Comparison of ENCODE assay signal across 21 mouse cellular contexts in genomic region chr1:33932196-33932595, GRCm38 (mm10).
"Had no signal": no experiment of that assay in that cellular context is flagged by ENCODE, and none has a peak within 500 bp of the region (broad histone marks: within the 10 kb centered on the region; RNA-seq: fewer than 3 reads in every experiment).

No protein-coding gene starts in this region.

- H3K9ac ChIP-seq: heart, embryonic 12.5 days; hindbrain, embryonic 15.5 days; intestine, embryonic 15.5 days; limb, embryonic 13.5 days; limb, embryonic 15.5 days; liver, embryonic 12.5 days; liver, embryonic 14.5 days had no signal

- H3K4me1 ChIP-seq: heart, embryonic 10.5 days; heart, embryonic 12.5 days; intestine, embryonic 15.5 days; limb, embryonic 13.5 days; limb, embryonic 15.5 days; liver, embryonic 12.5 days had no signal

- H3K4me3 ChIP-seq: heart, embryonic 10.5 days; heart, embryonic 12.5 days; hindbrain, embryonic 15.5 days; intestine, embryonic 15.5 days; left cerebral cortex, adult 2 months; limb, embryonic 13.5 days; limb, embryonic 15.5 days; liver, embryonic 12.5 days had no signal

- H3K36me3 ChIP-seq: heart, embryonic 10.5 days; heart, embryonic 12.5 days; hindbrain, embryonic 15.5 days; intestine, embryonic 15.5 days; limb, embryonic 13.5 days; limb, embryonic 15.5 days; liver, embryonic 12.5 days had no signal

- H3K4me2 ChIP-seq: heart, embryonic 12.5 days; hindbrain, embryonic 15.5 days; intestine, embryonic 15.5 days; limb, embryonic 13.5 days; limb, embryonic 15.5 days; liver, embryonic 12.5 days had no signal

- DNase-seq: gastrocnemius, postnatal 14 days; gastrocnemius, postnatal 36 days; heart, adult 11 months; heart, postnatal 10 days; heart, postnatal 4 days; kidney, adult 18-20 months; kidney, adult 8-10 months; kidney, postnatal 10 days; kidney, postnatal 25 days; kidney, postnatal 4 days had no signal

- H3K9me3 ChIP-seq: heart, embryonic 10.5 days; heart, embryonic 12.5 days; hindbrain, embryonic 15.5 days; intestine, embryonic 15.5 days; limb, embryonic 13.5 days; limb, embryonic 15.5 days; liver, embryonic 12.5 days had no signal

- H3K27ac ChIP-seq: heart, embryonic 10.5 days; hindbrain, embryonic 15.5 days; intestine, embryonic 15.5 days; limb, embryonic 13.5 days; limb, embryonic 15.5 days; liver, embryonic 12.5 days; liver, embryonic 14.5 days had no signal

- H3K27me3 ChIP-seq: heart, embryonic 12.5 days; hindbrain, embryonic 15.5 days; intestine, embryonic 15.5 days; limb, embryonic 13.5 days; limb, embryonic 15.5 days; liver, embryonic 12.5 days had no signal

- ATAC-seq: inflammation-experienced regulatory T-cells, adult 6 months; intestine, embryonic 15.5 days; intestine, postnatal 0 days; liver, embryonic 12.5 days had no signal
